Mouse (Mus musculus) layer of hippocampus, adult 8-10 months (tissue): ENCODE data around the gene Litaf. TPM values are rescaled to one million over a fixed set of nuclear protein-coding genes. Genes with fewer than 3 reads are reported as not detected.
"Not testable (repeated sequence)": the region's sequence is repeated elsewhere in the genome, so short reads cannot be mapped to it uniquely, and the experiment has no call there.

Experiments
- DNase-seq, 2 experiments: peaks; one replicate each; pipeline ENCODE4 v3.0.0; 2022; ENCODE audit warnings: low spot score in 2 of 2
- total RNA-seq, 4 experiments: library from RNA; stranded (reverse); gene quantifications; 2 replicates each; pipeline ENCODE4 v1.2.4; 2022

The Litaf gene
- total RNA-seq, 4 experiments from 2014 or later: 12.2 to 37.8 (median 21.5) TPM

- peak; percentile 60 to 69 for DNase-seq
Measured at GRCm38 (mm10) chr16:10958763-10959440, 107.1 kb downstream of the Litaf start.

GRCm38 (mm10) chr16:10958307-10958706, 107.7 kb downstream of the Litaf start:
- DNase-seq: not testable (repeated sequence)

- no peak for DNase-seq
Measured at GRCm38 (mm10) chr16:10957794-10958193, 108.2 kb downstream of the Litaf start.

- no peak for DNase-seq
Measured at GRCm38 (mm10) chr16:10956938-10957685, 108.8 kb downstream of the Litaf start.

- peak; percentile 47 to 53 for DNase-seq
Measured at GRCm38 (mm10) chr16:10955078-10955477, 110.9 kb downstream of the Litaf start.

GRCm38 (mm10) chr16:10952881-10953280, 113.1 kb downstream of the Litaf start:
- DNase-seq: no peak

GRCm38 (mm10) chr16:10952071-10952470, 113.9 kb downstream of the Litaf start:
- DNase-seq: no peak

GRCm38 (mm10) chr16:10951581-10951980, 114.4 kb downstream of the Litaf start:
- DNase-seq: peak in 1 of 2 experiments; percentile 43

- no peak for DNase-seq
Measured at GRCm38 (mm10) chr16:10950539-10950938, 115.4 kb downstream of the Litaf start.

- no peak for DNase-seq
Measured at GRCm38 (mm10) chr16:10947724-10948123, 118.2 kb downstream of the Litaf start.

- DNase-seq: no peak
Measured at GRCm38 (mm10) chr16:10945381-10946127, 120.4 kb downstream of the Litaf start.

GRCm38 (mm10) chr16:10944545-10944944, 121.4 kb downstream of the Litaf start:
- no peak for DNase-seq

GRCm38 (mm10) chr16:10943257-10943656, 122.7 kb downstream of the Litaf start:
- no peak for DNase-seq

- DNase-seq: no peak
Measured at GRCm38 (mm10) chr16:10940661-10941060, 125.3 kb downstream of the Litaf start.

- DNase-seq: no peak
Measured at GRCm38 (mm10) chr16:10939932-10940331, 126.0 kb downstream of the Litaf start.

GRCm38 (mm10) chr16:10937497-10937896, 128.5 kb downstream of the Litaf start:
- no peak for DNase-seq

GRCm38 (mm10) chr16:10936700-10937319, 129.1 kb downstream of the Litaf start:
- DNase-seq: no peak

- DNase-seq: no peak
Measured at GRCm38 (mm10) chr16:10934047-10934446, 131.9 kb downstream of the Litaf start.

- DNase-seq: no peak
Measured at GRCm38 (mm10) chr16:10933372-10933771, 132.6 kb downstream of the Litaf start.

GRCm38 (mm10) chr16:10927026-10927425, 138.9 kb downstream of the Litaf start:
- DNase-seq: no peak

GRCm38 (mm10) chr16:10925591-10926180, 140.3 kb downstream of the Litaf start:
- no peak for DNase-seq
